Mouse (Mus musculus) ES-Bruce4 (cell line): ENCODE results near the gene Ccdc85c. TPM values are rescaled to one million over a fixed set of nuclear protein-coding genes. Genes with fewer than 3 reads are reported as not detected.

Source experiments
- H3K27ac ChIP-seq: 2 replicates; pipeline ENCODE4 v1.5.1; 2012; ENCODE audit warnings: low read length, inconsistent platforms; ENCODE audit not compliant: insufficient read depth
- H3K27me3 ChIP-seq: 2 replicates; pipeline ENCODE4 v1.6.1; 2012; ENCODE audit warnings: mild to moderate bottlenecking, low read length, inconsistent platforms; ENCODE audit not compliant: control insufficient read depth, poor library complexity, insufficient read depth, severe bottlenecking
- H3K36me3 ChIP-seq: 2 replicates; pipeline ENCODE4 v1.6.1; 2012; ENCODE audit warnings: inconsistent platforms, mild to moderate bottlenecking, low read length, moderate library complexity; ENCODE audit not compliant: control insufficient read depth, poor library complexity, insufficient read depth, severe bottlenecking
- H3K4me1 ChIP-seq: one replicate; pipeline ENCODE4 v1.8.1; 2011; ENCODE audit warnings: low read length; ENCODE audit not compliant: control insufficient read depth, insufficient read depth
- H3K4me3 ChIP-seq: 2 replicates; pipeline ENCODE4 v1.5.1; 2011; ENCODE audit warnings: low read depth, mild to moderate bottlenecking, low read length
- H3K9ac ChIP-seq: 2 replicates; pipeline ENCODE4 v1.6.1; 2012; ENCODE audit warnings: low read depth, mild to moderate bottlenecking, inconsistent platforms; ENCODE audit not compliant: poor library complexity, severe bottlenecking
- H3K9me3 ChIP-seq: replicated peaks from 2 replicates; pipeline ENCODE4 v1.6.1; 2012; ENCODE audit warnings: mild to moderate bottlenecking, low read length, inconsistent platforms; ENCODE audit not compliant: control insufficient read depth, poor library complexity, insufficient read depth, severe bottlenecking
- CTCF ChIP-seq: IDR thresholded peaks from one replicate; pipeline ENCODE4 v1.8.1; 2011; ENCODE audit warnings: low read depth, low read length
- EP300 ChIP-seq: IDR thresholded peaks from 2 replicates; pipeline ENCODE4 v1.6.1; 2011; ENCODE audit warnings: low read depth, low read length; ENCODE audit not compliant: insufficient read depth
- POLR2A ChIP-seq: IDR thresholded peaks from one replicate; pipeline ENCODE4 v1.8.1; 2011; ENCODE audit warnings: low read length; ENCODE audit not compliant: insufficient read depth
- polyA plus RNA-seq: library from polyadenylated mRNA; stranded (reverse); fragments of >200 nt; gene quantifications from 2 replicates; pipeline ENCODE4 v1.2.4, GENCODE M21; 2011; ENCODE audit warnings: low read depth; ENCODE audit not compliant: missing spikeins, insufficient read depth, insufficient read length

The Ccdc85c gene
- polyA plus RNA-seq, 1 experiment, result 21.0 TPM

DNA sequence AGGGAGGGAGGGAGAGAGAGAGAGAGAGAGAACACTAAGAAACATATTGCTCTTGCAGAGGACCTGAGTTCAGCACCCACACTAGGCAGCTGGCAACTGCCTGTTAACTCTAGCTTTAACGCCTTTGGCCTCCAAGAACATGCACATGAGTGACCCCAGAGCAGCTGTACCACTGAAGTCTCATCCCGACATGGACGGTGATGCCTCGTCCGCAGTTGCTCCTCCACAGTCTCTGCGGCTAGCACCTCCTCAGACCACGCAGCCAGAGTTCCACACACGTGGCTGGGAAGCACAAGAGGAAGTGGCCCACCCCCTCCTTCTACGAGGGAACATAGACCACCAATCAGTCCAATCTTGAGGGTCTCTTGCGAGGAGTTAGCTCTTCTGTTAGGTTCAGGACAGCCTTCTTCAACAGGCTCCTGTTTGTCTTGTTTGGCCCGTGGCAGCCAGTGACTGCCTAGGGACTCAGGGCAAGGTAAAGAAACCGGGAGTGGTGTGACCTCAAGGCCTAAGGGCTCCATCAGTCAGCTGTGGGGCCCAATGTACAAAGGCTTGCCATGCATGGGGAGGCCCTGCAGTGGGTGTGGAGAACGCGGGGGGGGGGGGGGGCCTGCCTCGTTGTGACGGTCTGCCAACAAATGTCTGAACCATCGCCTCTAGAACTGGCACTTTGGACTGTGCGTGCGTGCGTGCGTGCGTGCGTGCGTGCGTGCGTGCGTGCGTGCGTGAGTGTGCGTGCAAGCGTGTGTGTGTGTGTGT is 24.0 kb downstream of the Ccdc85c start:
- H3K27me3 ChIP-seq, result no peaks in the 10 kb centered on the region

GRCm38 (mm10) chr12:108249522-108249921 is 25.7 kb downstream of the Ccdc85c start:
- Histone ChIP-seq H3K27ac (no peak overlapping the region), H3K36me3 (no peaks in the 10 kb centered on the region), H3K9ac (no peak overlapping the region), H3K27me3 (no peaks in the 10 kb centered on the region), H3K4me1 (no peaks in the 10 kb centered on the region), H3K4me3 (no peak overlapping the region), H3K9me3 (no peaks in the 10 kb centered on the region)
- no peak for TF ChIP-seq CTCF
- no peak for TF ChIP-seq POLR2A
- TF ChIP-seq EP300, result no peak

More for the DNA sequence above, 24.0 kb downstream of the Ccdc85c start:
- Histone ChIP-seq H3K9ac (no peak overlapping the region), H3K27ac (no peak overlapping the region), H3K4me3 (no peak overlapping the region), H3K9me3 (no peaks in the 10 kb centered on the region), H3K36me3 (no peaks in the 10 kb centered on the region), H3K4me1 (peaks cover 9% of the 10 kb centered on the region)
- TF ChIP-seq CTCF, result no peak
- TF ChIP-seq POLR2A, result no peak
- no peak for TF ChIP-seq EP300

DNA sequence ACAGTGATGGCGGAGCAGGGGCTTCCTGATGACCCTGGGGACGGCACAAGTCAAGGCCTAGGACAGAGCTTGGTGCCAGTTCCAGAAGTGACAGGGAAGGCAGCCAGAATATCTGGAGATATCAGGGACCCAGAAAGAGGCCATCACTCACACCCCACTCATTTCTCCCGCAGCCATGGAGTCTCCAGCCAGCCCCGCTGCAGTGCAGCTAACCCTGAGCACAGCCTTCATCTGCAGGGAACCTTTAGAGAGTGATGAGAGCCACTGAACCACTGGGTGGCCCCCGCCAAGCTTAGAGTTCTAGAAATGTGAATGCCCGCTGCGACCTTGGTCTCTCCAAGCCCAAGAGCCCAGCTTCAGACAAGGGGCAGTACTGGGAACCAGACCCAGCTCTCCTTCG is 26.2 kb downstream of the Ccdc85c start:
- H3K9ac ChIP-seq, result no peak overlapping the region
- no peak overlapping the region for H3K27ac ChIP-seq
- no peaks in the 10 kb centered on the region for H3K4me1 ChIP-seq
- no peaks in the 10 kb centered on the region for H3K36me3 ChIP-seq
- no peaks in the 10 kb centered on the region for H3K9me3 ChIP-seq
- no peaks in the 10 kb centered on the region for H3K27me3 ChIP-seq
- TF ChIP-seq CTCF (no peak), EP300 (no peak), POLR2A (no peak)
- no peak overlapping the region for H3K4me3 ChIP-seq

DNA sequence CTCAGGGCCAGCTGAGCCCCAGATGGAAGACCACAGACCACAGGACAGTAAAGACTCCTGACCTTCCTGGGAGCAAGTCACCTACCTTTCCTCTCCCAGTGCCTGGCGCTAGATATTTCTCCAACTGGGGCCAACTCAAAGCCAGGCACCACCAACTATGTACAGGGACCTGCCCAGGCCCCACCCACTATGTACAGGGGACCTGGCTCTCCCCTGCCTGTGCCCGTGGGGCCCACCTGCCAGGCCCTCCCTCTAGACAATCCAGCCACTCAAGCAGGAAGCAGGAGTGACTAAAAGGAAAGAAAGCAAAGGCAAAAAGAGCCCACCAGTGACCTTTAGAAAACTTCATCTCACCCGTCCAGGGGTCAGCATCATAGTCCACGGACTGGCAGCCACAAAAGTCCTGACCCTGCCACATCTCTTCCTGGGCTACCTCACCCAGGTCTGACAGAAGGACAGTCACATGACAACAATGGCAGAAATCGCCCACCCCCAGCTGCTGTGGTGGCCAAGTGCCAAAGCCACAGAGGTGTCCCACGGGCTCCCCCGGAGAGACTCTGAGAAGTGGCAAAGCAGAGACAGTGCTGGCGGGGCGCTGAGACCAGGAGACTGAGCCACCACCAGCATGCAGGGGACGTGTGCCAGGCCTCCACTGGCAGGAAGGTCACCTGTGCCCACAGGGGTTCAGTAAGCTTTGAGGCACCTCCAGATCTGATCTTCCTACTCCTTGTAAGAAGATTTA is 28.3 kb downstream of the Ccdc85c start:
- Histone ChIP-seq H3K4me3 (no peak overlapping the region), H3K27ac (no peak overlapping the region), H3K27me3 (no peaks in the 10 kb centered on the region), H3K36me3 (no peaks in the 10 kb centered on the region), H3K4me1 (no peaks in the 10 kb centered on the region), H3K9ac (no peak overlapping the region), H3K9me3 (no peaks in the 10 kb centered on the region)
- TF ChIP-seq CTCF (no peak), EP300 (no peak), POLR2A (no peak)

- H3K9me3 ChIP-seq, result no peaks in the 10 kb centered on the region
- H3K9ac ChIP-seq, result no peak overlapping the region
- TF ChIP-seq POLR2A (no peak), EP300 (no peak), CTCF (no peak)
- no peaks in the 10 kb centered on the region for H3K27me3 ChIP-seq
- H3K36me3 ChIP-seq, result no peaks in the 10 kb centered on the region
- H3K27ac ChIP-seq, result no peak overlapping the region
- no peak overlapping the region for H3K4me3 ChIP-seq
- no peaks in the 10 kb centered on the region for H3K4me1 ChIP-seq
Observed at GRCm38 (mm10) chr12:108245579-108245978, 29.6 kb downstream of the Ccdc85c start.

GRCm38 (mm10) chr12:108244778-108245177 is 30.4 kb downstream of the Ccdc85c start:
- no peaks in the 10 kb centered on the region for H3K4me1 ChIP-seq
- no peak for TF ChIP-seq CTCF
- no peaks in the 10 kb centered on the region for H3K27me3 ChIP-seq
- H3K4me3 ChIP-seq, result no peak overlapping the region
- no peaks in the 10 kb centered on the region for H3K9me3 ChIP-seq
- no peak overlapping the region for H3K9ac ChIP-seq
- H3K36me3 ChIP-seq, result no peaks in the 10 kb centered on the region
- H3K27ac ChIP-seq, result no peak overlapping the region
